Mouse (Mus musculus) thymus, adult 2 months (tissue): ENCODE measurements at regions not wholly inside any gene's neighbourhood (a gene's known extent, or its start where the extent isn't known, plus 50 kb on each side); places are given as distances from the start of the nearest gene placed in this dataset.

Experiments used
- CTCF ChIP-seq: fragments of 200-500 bp; IDR thresholded peaks from 2 replicates; pipeline ENCODE4 v1.5.1; 2012; ENCODE audit warnings: mild to moderate bottlenecking, control low read depth, low read length, moderate library complexity, borderline replicate concordance; ENCODE audit not compliant: control insufficient read depth, poor library complexity, insufficient read depth; ENCODE audit errors: extremely low read depth
- POLR2A ChIP-seq: fragments of 200-500 bp; IDR thresholded peaks from 2 replicates; pipeline ENCODE4 v1.6.1; 2012; ENCODE audit warnings: mild to moderate bottlenecking, low read length, control low read depth, moderate library complexity; ENCODE audit not compliant: control insufficient read depth, poor library complexity, insufficient read depth; ENCODE audit errors: extremely low read depth

DNA sequence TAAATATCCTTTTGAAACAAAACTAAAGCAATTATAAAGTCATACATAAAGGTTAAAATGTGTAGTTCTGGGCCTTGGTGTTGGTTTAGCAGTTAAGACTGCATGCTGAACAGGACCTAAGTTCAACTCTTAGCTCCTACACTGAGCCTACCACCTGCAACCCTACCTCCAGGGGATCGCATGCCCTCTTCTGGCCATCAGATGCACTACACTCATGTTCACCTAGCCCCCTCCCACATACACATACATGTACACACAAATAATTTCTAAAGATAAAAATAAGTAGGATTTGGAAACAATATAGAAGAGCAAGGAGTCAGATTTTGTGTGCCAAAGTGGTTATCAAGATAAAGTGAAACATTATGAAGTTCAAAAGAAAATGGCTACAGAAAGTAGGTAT, 576.2 kb upstream of the Arpp21 start:
- TF ChIP-seq CTCF = no peak
- no peak for TF ChIP-seq POLR2A
